Mouse (Mus musculus): Measurements from ENCODE around the gene Ddx59.

Gene Ddx59

GRCm38 (mm10) chr1:136414798-136415755 is at the start of gene Ddx59:
TSS of gene Ddx59 (plus strand) at chr1:136415271.
- in situ Hi-C loops (cut with MboI; ENCODE audit: low pct_unique_long_range_greater_than_20kb in 1 of 2, low sequenced_read_pairs in 2 of 2, unreplicated experiment in 1 of 2), result no loop called here

DNA sequence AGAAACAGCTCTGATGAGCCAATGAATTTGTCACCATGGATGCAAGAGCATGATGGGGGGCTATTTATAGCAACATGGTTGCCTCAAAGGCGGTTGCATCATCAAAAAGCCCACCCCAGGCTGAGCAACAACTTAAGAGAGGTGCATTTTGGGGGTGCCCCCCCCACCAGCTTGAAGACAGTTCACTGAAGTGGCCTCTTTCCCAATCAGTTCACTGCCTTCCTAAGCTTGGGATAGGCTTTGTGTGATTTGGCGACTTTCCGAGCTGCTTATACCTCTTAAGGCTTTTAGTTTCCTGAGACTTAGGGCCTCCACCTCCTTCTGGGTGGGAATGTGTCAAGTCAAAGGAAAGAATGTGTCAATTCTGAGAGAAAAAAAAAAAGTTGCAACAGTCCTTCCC is 49.1 kb upstream of the Ddx59 start:
- in situ Hi-C loops (cut with MboI; ENCODE audit: low pct_unique_long_range_greater_than_20kb in 1 of 2, low sequenced_read_pairs in 2 of 2, unreplicated experiment in 1 of 2), result no loop called here

GRCm38 (mm10) chr1:136379261-136379660 is 35.8 kb upstream of the Ddx59 start:
- in situ Hi-C loops (cut with MboI; ENCODE audit: low pct_unique_long_range_greater_than_20kb in 1 of 2, low sequenced_read_pairs in 2 of 2, unreplicated experiment in 1 of 2), result no loop called here

- in situ Hi-C loops (cut with MboI; ENCODE audit: low pct_unique_long_range_greater_than_20kb in 1 of 2, low sequenced_read_pairs in 2 of 2, unreplicated experiment in 1 of 2), result no loop called here
These were observed 34.9 kb upstream of the Ddx59 start for GRCm38 (mm10) chr1:136380161-136380560.

DNA sequence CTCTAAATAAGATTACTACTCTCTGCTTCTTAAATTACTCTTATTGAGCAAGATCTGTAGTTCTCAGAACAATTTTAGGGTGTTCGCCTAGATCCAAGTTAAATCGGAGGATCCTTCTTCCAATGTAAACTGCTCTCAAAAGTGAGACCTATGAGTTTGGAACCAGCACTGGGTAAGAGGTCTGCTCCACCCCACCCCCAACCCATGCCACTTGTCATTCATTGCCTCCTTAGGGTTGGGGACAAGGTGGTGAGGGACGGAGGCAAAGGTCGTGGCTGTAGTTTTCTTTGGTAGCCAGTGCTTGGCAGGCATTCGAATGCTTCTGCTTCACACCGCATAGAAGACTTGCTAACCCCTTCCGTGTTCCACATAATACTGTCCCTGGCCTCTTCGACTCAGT is 34.5 kb upstream of the Ddx59 start:
- in situ Hi-C loops (cut with MboI; ENCODE audit: low pct_unique_long_range_greater_than_20kb in 1 of 2, low sequenced_read_pairs in 2 of 2, unreplicated experiment in 1 of 2), result no loop called here

GRCm38 (mm10) chr1:136381169-136381568 is 33.9 kb upstream of the Ddx59 start:
- in situ Hi-C loops (cut with MboI; ENCODE audit: low pct_unique_long_range_greater_than_20kb in 1 of 2, low sequenced_read_pairs in 2 of 2, unreplicated experiment in 1 of 2), result no loop called here

DNA sequence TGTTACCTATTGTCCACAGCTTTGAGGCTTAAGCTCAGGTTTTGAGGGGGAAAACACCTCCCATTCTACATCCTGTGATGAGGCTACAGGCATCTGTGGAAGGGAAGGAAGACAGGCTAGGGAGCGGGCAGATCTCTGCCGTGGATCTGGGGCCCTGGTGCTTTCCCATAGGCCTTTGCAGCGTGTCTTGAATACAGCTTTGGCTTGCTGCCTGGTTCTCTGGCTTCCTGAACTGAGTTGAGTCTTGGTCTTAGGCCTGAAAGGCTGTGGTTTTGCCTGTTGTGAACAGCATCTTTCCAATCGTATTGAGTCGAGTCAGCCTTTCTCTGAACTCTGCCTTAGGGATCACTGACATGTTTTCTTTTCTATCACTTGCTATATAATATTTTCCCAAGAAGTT is 33.5 kb upstream of the Ddx59 start:
- in situ Hi-C loops (cut with MboI; ENCODE audit: low pct_unique_long_range_greater_than_20kb in 1 of 2, low sequenced_read_pairs in 2 of 2, unreplicated experiment in 1 of 2), result no loop called here

- in situ Hi-C loops (cut with MboI; ENCODE audit: low pct_unique_long_range_greater_than_20kb in 1 of 2, low sequenced_read_pairs in 2 of 2, unreplicated experiment in 1 of 2), result no loop called here
These were observed 28.2 kb upstream of the Ddx59 start for GRCm38 (mm10) chr1:136386914-136387313.

DNA sequence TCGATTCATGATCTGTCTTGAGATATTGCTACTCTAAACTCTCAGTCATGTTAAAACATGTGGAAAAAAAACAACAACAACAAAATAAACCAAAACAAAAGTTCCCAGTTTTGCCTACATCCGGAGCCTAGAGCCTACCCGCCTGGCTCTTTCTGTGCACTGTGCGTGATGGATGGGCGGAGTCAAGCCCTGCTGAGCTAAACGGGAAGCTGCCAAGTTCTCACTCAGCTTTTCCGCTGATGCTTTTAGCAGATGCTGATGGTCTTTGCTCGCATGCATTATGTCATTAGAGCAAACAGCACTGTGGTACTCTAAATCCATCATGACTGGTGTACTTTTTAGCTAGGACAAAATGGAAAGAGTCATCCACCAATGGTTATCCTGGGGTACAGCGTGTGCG is 20.6 kb upstream of the Ddx59 start:
- in situ Hi-C loops (cut with MboI; ENCODE audit: low pct_unique_long_range_greater_than_20kb in 1 of 2, low sequenced_read_pairs in 2 of 2, unreplicated experiment in 1 of 2), result no loop called here

GRCm38 (mm10) chr1:136395073-136395472 is 20.0 kb upstream of the Ddx59 start:
- in situ Hi-C loops (cut with MboI; ENCODE audit: low pct_unique_long_range_greater_than_20kb in 1 of 2, low sequenced_read_pairs in 2 of 2, unreplicated experiment in 1 of 2), result no loop called here

DNA sequence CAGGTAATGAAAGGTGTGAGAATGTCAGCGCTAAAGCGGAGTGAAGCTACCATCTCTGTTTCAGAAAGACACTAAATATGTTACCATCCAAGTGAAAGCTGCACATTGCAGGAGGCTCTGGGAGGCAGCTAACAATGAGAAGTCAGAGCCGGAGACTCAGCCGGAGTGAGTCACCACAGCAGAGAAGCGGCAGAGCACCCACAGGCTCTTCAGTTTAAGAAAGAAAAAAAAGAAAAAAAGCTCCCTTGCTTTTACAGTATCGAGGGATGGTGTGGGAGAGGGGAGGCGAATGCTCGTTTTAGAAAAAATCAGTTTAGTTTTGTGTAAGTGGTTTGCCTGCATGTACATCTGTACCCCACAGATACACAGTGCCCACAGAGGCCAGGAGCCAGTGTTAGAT is 13.8 kb upstream of the Ddx59 start:
- in situ Hi-C loops (cut with MboI; ENCODE audit: low pct_unique_long_range_greater_than_20kb in 1 of 2, low sequenced_read_pairs in 2 of 2, unreplicated experiment in 1 of 2), result no loop called here

DNA sequence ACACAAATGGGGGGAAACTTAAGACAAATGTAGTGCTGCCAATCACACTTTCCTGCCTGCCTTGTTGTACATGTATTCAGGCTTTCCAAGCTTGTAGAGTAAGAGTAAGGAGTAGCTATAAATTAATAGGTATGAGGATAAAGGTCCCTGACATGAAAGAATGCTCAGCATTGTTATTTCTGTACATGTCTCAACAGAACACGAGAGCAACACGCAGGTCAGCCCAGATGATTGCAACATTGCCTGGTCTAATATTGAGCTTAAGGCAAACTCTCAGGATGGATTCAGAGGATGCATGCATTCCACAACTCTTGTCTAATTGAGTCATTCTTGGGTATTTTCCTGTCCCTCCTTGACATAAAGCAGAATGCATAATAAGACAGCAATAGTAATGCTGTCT is 5.4 kb upstream of the Ddx59 start:
- in situ Hi-C loops (cut with MboI; ENCODE audit: low pct_unique_long_range_greater_than_20kb in 1 of 2, low sequenced_read_pairs in 2 of 2, unreplicated experiment in 1 of 2), result no loop called here

GRCm38 (mm10) chr1:136415756-136416126 is 670 bp downstream of the Ddx59 start:
- in situ Hi-C loops (cut with MboI; ENCODE audit: low pct_unique_long_range_greater_than_20kb in 1 of 2, low sequenced_read_pairs in 2 of 2, unreplicated experiment in 1 of 2), result no loop called here

GRCm38 (mm10) chr1:136418393-136418792 is 3.3 kb downstream of the Ddx59 start:
- in situ Hi-C loops (cut with MboI; ENCODE audit: low pct_unique_long_range_greater_than_20kb in 1 of 2, low sequenced_read_pairs in 2 of 2, unreplicated experiment in 1 of 2), result no loop called here

DNA sequence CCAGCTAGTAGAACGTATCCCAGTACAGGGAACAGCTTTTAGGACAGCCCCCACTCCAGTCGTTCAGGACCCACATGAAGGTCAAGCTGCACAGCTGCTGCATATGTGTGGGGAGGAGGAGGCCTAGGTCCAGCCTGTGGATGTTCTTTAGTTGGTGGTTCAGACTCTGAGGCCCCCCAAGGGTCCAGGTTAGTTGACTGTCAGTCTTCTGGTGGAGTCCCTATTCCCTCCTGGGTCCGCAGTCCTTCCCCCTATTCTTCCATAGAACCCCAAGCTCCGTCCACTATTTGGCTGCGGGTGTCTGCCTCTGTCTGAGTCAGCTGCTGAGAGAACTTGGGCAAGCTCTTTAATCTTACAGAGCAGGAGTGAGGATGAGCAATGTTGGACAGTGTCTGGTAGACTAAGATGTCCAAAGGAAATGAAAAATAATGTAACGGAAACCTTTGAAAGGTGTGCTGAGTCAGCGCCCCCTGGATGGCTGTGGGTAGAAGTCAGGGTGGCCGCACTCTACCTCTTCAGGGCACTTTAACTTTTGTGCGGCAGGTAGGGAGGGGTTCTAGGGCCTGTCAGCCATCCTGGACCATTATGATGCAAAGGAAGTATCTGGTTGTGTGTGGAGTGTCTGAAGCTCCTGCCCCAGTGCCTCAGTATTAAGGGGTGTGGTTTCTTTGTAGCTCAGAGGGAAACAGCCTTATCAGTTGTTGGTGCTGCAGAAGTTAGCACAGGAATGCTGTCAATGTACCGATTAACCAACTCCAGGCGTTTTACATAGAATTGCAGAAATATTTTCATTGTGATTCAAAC is 12.3 kb downstream of the Ddx59 start:
- in situ Hi-C loops (cut with MboI; ENCODE audit: low pct_unique_long_range_greater_than_20kb in 1 of 2, low sequenced_read_pairs in 2 of 2, unreplicated experiment in 1 of 2), result no loop called here

GRCm38 (mm10) chr1:136428981-136429380 is 13.9 kb downstream of the Ddx59 start:
- in situ Hi-C loops (cut with MboI; ENCODE audit: low pct_unique_long_range_greater_than_20kb in 1 of 2, low sequenced_read_pairs in 2 of 2, unreplicated experiment in 1 of 2), result no loop called here

- in situ Hi-C loops (cut with MboI; ENCODE audit: low pct_unique_long_range_greater_than_20kb in 1 of 2, low sequenced_read_pairs in 2 of 2, unreplicated experiment in 1 of 2), result no loop called here
These were observed 15.2 kb downstream of the Ddx59 start for GRCm38 (mm10) chr1:136430126-136430818.

DNA sequence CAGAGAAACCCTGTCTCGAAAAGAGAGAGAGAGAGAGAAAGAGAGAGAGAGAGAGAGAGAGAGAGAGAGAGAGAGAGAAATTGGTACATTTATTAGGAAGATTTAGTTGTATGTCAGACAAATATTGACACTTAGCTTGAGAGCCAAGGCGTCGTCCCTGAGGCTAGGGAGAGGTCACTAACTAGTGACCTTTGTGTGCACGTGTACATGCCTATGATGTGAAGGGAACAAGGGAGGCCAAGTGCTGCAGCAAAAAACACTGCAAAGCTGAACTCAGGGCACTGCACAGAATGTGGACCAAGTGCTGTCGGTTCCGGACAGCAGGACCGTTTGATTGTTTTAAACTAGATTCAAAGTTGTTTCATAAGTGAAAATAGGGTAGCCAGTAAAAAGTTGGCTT is 25.7 kb downstream of the Ddx59 start:
- in situ Hi-C loops (cut with MboI; ENCODE audit: low pct_unique_long_range_greater_than_20kb in 1 of 2, low sequenced_read_pairs in 2 of 2, unreplicated experiment in 1 of 2), result no loop called here

GRCm38 (mm10) chr1:136442809-136443208 is 27.7 kb downstream of the Ddx59 start:
- in situ Hi-C loops (cut with MboI; ENCODE audit: low pct_unique_long_range_greater_than_20kb in 1 of 2, low sequenced_read_pairs in 2 of 2, unreplicated experiment in 1 of 2), result no loop called here
